Mouse (Mus musculus) frontal cortex, postnatal 36 days (tissue): ENCODE measurements around the gene Scarb1.

Experiments used
- DNase-seq, 2 experiments: peaks; one replicate each; pipeline ENCODE4 v3.0.0; 2022; ENCODE audit warnings: low spot score in 2 of 2

The Scarb1 gene

DNA sequence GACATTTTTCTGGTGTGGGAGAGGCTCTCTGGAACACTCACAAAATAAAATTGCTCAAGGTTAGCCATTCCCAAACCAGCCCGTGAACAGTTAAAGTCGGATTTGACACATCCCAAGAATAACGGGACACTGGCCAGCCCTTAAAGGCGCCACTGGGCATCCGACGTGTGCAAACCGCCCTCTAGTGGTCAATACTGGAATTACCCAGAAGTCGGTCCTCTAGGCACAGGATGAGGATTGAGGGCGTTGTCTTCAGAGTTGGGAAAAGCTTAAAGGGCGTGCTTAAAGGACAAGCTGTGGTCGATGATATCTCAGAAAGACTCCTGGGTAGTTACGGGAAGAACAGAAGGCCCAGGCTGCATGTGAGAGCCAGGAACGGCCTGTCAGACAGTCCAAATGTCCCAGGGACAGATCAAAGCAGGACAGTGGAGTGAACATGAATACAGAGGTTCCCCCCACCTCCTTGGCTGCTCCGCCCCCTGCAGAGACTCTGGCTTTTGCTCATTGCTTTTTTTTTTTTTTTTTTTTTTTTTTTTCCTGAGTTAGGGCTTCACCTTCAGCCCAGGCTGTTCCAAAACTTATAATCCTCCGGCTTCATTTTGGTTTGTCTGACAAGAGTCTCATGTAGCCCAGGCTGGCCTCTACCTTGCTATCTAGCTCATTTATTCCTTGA, 69.2 kb downstream of the Scarb1 start:
- peak; percentile 77 to 88 for DNase-seq

DNA sequence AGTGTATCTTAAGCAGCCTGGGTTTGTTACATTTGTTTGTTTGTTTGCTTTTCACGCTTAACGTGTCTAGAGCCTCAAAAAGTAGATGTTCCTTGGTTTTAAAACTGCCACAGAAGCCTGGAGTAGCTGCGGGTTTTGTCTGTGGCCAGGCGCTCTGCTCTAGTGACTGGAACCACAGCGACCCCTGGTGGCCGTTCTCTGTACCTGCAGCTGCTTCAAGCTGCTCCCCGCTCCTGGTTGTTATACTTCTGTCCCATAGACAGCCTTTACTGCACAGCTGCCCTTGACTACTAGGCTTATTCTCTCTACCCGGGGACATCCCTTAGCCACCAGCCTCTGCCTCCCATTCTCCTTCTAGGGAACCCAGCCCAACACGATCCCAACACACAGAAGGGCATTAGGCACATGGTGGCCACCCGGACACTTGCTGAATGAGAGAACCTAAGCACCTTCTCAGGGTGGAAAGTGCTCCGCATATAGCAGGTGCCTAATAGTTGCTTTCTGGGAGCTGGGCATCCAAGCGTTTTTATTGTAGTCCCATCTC, 70.2 kb downstream of the Scarb1 start:
- peak; percentile 50 to 64 for DNase-seq

DNA sequence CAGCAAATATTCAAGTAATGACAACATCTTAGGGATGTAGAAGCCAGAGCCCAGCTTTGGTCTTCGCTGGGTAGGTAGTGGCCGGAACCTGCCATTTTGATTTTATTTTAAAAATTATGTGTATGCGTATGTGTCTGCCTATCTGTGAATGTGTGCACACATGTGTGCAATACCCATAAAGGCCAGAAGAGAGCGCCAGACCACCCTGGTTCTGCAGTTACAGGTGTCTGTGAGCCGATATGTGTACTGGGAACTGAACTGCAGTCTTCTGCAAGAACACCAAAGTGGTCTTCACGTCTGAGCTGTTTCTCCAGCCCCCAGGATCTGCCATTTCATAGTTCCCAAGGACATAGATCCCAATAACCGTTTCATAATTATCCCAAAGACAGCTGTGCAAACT, 71.1 kb downstream of the Scarb1 start:
- DNase-seq = no peak

DNA sequence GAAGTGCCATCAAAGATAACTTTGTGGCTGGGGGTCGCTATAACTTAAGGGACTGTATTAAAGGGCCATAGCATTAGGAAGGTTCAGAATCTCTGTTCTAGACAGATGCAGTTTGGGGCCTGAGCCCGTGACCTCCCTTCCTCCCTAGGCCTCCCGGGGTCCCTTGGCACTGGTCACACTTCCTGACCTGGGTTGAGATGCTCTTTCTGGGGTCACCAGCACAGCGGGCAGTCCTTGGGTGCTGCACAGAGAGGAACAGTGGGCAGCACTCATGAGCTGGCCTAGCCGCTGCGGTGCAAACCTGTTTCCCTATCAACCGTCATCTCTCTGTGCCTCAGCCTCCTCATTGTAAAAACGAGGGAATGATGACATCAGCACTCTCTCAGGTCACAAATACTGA, 71.5 kb downstream of the Scarb1 start:
- no peak for DNase-seq

DNA sequence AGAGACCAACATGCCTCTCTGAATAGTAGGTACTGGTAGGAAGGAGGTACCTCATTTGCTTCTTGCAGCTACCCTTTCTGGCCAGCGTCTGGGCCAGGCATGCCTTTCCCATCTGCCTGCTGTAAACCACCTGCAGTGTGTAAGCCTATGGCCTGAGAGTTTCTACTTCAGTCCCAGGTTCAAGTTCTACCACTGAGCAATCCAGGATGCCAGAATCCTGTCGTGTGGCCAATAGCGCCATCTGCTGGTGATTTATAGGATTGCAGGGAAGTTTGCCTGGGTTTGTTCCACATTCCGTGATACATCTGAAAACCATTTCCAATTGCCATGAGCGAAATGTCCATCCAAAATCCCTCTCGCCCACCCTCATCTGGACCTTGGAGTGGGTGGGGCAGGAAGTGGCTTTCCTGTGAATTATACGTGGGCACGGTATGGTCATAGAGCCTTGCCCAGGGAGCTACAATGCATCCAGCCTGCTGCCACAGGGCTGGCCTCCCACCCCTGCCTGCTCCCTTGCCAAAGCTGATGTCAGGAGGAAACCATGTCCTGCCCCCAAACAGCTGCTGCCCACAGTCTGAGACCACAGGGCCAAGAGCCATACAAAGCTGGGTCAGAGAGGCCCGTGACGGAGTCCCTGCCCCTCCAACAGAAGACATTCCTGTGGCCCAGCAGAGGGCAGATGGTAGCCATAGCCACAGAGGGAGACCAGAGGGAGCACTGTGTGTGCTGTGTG, 72.7 kb downstream of the Scarb1 start:
- peak; percentile 88 to 90 for DNase-seq

DNA sequence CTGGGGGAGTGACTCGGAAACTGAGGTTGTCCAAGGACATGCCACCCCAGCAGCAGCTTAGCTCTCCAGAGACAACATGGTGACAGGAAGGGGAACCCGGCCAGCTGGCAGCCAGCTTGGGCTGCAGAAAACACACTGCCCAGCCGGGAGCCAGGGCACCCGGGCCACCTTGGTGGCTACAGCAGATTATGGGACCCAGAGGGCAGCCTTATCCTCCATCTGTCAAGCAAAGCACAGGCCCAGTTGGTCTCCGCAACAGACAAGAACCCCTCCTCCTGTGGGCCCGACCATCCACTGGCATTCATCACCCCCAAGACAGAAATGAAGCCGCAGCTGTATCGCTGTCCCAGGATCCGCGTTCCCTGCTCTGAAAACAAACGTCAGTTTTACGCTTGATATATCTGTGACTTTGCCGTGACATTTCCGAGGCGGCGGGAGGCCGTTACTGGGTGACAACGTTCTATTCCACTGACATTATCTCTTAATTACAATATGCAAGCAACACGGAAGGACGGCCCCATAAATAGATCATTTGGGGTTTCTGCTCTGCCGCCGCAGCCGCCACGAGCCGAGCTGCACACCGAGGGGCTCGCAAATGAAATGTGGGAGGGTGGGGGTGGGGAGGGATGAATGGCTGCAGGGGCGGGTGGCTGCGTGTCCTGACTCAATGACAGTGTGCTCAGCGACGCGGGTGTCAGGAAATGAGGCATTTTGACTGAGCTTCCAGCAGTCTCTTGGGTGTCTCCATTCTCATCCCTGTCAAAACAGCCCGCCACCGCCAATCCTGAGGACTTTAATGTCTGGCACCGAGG, 73.5 kb downstream of the Scarb1 start:
- DNase-seq = peak; percentile 39 to 62

DNA sequence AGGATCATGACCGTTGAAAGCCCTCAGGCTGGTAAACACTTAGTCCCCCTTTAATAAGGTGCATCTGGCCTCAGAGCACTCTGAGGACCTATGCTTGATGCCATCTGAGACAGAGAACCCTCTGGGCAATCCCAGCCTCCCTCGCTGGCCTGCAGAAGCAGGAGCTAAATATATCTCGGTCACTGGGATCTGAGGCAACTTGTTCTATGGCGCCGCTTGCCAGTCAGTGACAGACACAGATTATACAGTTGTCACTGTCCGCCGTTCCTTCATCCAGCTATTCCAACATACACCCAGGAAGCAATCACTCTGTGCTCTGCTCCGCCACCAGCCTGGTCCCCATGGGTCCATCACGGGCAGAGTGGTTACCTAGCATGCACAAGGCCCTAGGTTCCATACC, 74.8 kb downstream of the Scarb1 start:
- no peak for DNase-seq

DNA sequence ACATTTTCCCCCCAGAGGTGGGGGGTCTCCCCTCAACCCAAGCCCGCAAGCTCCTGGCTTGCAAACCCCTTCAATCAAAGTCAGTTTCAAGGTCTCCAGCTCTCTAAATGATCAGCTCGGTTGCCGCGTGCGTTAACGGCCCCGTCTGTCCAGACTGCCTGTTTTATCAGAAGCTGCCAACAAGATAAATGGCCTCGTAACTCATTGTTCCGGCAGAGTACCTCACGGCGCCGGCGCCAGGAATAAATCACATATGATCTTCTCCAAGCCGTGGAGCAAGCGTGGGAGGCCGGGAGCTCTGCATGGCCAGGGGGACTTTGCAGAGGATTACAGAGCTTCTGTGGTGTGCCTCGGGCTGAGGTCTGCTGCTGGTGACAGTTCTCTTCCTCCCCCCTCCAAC, 76.2 kb downstream of the Scarb1 start:
- no peak for DNase-seq

DNA sequence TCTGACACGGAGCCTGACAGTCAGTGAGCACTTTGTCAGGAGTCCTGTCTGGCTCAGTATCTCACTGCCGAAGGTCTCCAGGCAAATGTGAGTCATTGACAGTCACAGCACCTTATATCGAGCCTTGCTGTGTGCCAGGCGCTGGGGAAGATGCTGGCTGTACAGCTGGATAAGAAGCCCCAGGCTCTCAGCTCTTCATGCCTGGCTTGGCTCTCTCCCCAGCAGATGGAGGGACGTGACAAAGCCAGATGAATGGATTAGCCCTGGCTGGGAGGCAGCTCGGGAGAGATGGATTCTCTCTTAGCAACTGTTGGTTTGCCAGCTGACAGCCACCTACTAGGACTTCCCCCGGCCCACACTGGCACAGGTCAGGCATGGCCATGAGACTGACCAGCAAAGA, 78.3 kb downstream of the Scarb1 start:
- DNase-seq = peak; percentile 64 to 70

DNA sequence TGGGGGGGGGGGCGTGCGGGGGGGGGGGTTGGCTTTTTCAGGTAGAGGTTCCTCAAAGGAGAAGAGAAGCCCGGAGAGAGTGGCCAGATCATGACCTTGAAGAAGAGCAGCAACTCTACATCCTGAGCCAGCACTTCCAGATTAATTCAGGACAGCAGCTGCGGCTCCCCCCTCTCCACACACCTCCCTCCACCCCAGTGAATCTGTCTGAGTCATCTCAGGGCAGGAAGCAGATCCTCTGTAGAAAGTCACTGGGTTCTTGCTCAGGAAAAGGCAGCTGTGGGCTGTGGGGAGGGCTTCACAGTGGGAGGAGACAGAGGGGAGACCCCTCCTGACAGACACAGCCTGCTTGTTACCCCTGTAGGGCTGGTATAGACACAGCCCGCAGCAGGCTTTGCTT, 87.0 kb downstream of the Scarb1 start:
- no peak for DNase-seq

DNA sequence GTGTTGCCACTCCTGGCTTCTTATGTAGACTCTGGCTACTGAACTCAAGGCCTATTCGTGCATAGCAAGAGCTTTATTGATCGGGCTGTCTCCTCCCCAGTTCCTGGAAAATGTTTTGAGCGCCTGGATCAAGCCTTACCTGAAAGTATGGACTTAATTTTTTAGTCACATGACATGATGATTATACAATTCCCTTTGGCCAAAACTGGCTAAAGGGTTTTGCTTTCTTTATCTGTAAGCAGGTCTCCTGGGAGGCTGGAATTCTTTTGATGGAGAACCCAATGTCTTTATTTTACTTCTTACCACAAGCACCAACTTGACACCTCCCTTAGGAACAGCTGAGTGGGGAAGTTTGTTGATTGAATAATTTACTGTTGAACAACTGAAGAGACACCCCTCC, 87.4 kb downstream of the Scarb1 start:
- no peak for DNase-seq

DNA sequence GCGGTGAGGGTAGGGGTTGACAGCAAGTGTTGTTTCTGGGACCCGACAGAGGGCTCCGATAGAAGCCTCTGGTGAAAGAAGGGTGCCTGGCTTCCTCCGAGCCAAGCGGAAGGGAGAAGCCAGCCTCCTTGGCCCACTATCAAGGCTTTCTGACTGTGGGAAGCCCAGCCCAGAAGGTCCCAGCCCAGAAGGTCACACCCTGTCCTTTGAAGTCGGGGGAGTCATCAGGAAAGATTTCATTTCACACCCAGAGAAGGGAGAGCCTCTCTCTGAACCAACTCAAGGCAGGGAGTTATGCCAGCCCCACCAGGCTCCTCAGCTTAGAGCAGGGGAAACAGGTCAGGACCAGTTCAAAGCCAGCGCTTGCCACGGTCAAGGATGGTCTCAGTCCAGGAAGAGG, 88.2 kb downstream of the Scarb1 start:
- no peak for DNase-seq

DNA sequence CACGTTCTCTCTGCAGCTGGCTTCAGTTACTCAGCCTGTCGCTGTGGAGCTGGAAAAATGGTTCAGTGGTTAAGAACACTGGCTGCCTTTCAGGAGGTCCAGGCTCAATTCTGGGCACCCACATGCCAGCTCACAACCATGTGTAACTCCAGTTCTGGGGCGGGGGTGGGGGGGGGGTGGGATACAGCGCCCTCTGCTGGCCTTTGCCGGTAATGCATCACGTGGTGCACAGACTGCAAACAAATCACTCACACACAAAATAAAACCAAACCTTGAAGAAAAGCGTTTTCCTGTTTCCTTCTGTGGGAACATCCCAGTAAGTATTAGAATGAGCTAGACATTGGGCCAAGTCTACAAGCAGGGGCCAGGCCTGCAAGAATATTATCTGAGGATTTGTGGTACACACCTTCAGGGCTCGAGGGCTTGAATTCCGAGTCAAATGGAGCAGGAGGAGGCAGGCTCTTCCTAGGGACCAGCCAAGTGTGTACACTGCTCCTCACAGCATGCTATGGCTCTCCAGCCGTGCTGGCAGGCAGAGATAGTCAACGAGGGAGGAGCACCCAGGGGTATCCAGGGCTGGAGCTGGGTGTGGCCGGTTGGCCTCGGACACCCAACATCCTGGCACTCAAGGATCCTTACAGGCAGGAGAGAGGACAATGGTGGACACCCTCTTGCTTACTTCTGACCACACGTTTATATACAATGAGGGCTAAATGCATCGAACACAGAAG, 88.8 kb downstream of the Scarb1 start:
- no peak for DNase-seq

DNA sequence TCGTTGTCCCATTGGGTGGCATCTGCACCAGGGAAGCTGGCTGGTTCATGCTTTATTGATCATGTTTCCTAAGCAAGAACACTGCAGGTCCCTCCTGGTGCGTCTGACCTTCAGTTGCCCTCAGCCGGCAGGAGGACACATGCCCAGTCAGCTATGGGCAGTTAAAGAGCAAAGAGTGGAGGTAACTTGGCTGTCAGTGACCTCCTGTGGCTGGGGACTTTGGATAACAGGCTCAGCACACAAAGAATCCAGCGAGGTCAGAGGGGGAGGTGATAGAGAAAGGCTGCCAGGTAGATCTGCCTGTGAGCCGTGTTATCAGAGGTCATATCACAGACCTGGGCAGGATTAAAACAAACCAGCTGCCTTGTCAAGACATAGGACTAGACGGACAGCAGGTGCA, 91.7 kb downstream of the Scarb1 start:
- no peak for DNase-seq

DNA sequence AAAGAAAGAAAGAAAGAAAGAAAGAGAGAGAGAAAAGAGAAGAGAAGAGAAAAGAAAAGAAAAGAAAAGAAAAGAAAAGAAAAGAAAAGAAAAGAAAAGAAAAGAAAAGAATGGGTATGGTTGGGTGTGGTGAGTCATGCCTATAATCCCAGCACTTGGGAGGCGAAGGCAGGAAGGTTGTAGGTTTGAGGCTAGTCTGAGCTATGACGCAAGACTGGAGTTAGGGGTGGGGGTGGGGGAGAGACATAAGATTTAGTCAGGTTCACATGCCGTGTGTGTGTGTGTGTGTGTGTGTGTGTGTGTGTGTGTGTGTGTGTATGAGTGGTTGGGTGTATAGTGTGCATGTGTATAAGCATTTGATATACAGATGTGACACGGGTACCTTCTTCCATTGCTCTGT, 94.2 kb downstream of the Scarb1 start:
- DNase-seq = no peak

DNA sequence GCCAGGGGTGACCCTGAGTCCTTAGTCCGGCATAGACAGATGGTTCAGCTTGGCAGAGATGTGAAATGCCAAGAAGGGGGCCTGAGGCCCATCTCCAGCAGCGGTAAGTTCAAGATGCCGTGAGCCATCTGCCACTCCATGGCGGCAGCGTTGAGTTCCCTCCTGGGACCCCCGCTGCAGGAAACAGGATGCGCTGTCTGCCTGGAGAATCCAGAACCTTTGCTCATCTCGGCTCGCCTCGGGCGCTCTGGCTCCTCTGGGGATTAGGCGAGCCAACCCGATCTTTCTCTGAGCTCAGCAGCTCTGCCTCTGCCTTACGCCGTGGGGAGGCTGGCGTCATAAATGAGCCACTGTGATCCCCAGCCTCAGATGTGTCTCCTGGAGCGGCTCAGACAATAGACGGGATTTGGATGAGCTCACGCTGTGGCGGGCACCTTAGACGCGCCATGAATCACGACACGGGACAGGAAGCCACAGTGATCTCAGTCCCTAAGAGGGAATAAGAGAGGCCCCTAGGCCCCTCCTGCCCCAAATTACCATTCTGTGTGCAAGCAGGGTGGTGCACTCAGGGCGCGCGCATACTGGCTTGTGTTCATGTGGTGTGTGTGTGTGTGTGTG, 95.3 kb downstream of the Scarb1 start:
- DNase-seq = peak; percentile 64 to 65

DNA sequence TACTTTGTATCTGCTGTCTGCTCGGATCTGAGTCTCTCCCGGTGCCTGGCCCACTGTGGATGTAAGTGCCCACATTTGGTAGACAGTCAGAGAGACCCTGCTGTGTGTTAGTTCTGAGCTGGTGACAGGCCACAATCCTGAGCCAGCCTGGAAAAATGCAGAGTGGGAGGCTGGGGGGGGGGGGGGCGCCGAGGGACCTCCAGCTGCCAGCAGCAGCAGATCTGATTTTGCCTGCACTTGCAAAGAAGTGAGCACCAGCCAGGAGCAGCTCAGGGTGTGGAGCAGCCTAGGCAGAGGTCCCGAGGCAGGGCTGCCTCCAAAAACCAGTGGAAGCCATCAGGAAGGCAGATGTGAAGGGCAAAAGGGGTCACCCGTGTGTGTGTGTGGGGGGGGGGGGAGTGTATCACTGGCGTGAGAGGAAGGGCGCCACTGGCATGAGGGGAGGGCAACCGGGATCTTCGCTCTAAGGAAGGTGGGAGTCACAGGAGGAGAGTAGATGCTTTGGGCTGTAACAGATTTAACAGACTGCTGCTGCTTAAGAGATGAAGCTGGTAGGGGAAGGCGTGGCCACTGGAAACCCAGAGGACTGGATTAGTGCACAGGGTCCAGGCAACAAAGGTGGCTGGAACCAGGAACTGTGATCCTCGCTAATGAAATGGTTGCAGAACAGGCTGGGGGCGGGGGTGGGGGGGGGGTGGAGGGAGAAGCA, 95.9 kb downstream of the Scarb1 start:
- no peak for DNase-seq

DNA sequence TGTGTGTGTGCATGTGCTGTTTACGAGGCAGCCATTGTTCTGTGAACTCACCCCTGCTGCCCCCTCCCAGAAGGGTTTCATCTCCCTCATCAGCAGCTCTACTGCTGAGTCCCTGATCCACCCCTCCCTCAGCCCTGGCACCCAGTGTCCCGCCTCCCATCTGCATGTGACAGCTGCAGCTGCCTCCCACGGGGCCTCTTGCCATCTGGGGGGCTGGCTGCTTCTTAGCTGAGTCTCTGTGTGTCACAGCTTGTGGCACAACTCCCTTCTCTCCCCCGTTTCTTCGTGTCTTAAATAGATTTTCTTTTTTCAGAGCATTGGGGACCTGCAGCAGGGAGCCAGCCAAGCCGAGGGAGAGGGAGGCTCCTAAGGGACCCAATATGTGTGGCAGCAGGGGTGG, 97.0 kb downstream of the Scarb1 start:
- DNase-seq = peak; percentile 94 to 97

DNA sequence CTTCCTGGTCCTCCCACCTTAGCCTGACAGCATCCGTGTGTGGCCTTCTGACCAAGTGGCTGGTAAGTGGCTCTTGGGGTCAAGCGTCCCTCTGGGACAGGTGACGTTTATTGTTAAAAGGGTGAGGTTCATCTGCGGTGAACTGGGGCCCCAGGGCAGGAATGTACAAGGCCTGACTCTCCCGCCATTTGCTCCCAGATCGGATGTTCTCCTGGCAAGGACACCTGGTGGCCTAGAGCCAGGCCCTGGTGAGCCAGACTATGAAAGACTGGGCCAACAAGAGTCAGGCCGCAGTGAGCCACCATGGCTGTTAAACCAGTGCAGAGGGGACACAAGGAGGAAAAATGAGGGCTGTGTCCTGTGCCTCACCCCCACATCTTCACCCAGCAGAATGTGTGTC, 98.8 kb downstream of the Scarb1 start:
- no peak for DNase-seq

DNA sequence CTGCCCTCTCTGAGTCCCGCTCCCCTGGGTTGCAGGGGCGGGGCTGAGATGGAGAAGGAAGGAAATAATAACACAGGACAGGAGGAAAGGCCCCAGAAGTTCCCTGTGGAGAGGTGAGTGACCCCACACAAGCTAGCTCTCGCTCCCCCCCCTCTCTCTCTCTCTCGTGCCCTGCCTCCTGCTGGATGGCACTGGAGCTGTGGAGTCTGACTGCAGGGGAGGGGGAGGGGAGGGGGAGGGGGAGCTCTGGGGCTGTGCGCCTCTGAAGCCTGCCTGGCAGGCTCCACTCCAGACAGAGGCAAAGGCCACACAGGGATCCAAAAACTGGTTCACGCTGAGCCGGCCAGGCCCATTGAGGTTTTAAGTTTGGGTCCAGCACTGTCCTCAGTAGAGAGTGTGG, 99.3 kb downstream of the Scarb1 start:
- no peak for DNase-seq
